Mouse (Mus musculus) liver, embryonic 11.5 days (tissue): ENCODE data around the gene Ncmap. TPM values are rescaled to one million over a fixed set of nuclear protein-coding genes. Genes with fewer than 3 reads are reported as not detected.

Source experiments
- ATAC-seq: fragments of 200-750 bp; cut with Nextera tagmentation; replicated peaks from 2 replicates; pipeline ENCODE4 v1.8.0; 2017; ENCODE audit warnings: moderate number of reproducible peaks, mild to moderate bottlenecking, moderate TSS enrichment, moderate library complexity; ENCODE audit not compliant: low FRiP score
- DNase-seq: peaks from one replicate; pipeline ENCODE4 v3.0.0-alpha.2; 2017; ENCODE audit warnings: low spot score
- H3K27ac ChIP-seq: fragments of 300-500 bp; sonication (generic); 2 replicates; pipeline ENCODE4 v1.5.1; 2014; ENCODE audit warnings: mild to moderate bottlenecking, low read depth, low read length, control low read depth
- H3K27me3 ChIP-seq: fragments of 300-500 bp; sonication (generic); replicated peaks from 2 replicates; pipeline ENCODE4 v1.6.1; 2014; ENCODE audit warnings: low read length, mixed read lengths; ENCODE audit not compliant: control insufficient read depth, insufficient read depth
- H3K36me3 ChIP-seq: fragments of 300-500 bp; sonication (generic); 2 replicates; pipeline ENCODE4 v1.6.1; 2014; ENCODE audit warnings: mild to moderate bottlenecking, low read length, moderate library complexity, mixed read lengths; ENCODE audit not compliant: control insufficient read depth, insufficient read depth
- H3K4me1 ChIP-seq: fragments of 300-500 bp; sonication (generic); replicated peaks from 2 replicates; pipeline ENCODE4 v1.6.1; 2014; ENCODE audit warnings: low read length, mixed read lengths; ENCODE audit not compliant: control insufficient read depth, insufficient read depth
- H3K4me2 ChIP-seq: fragments of 300-500 bp; sonication (generic); 2 replicates; pipeline ENCODE4 v1.6.1; 2014; ENCODE audit warnings: mild to moderate bottlenecking, control low read depth, moderate library complexity
- H3K4me3 ChIP-seq: fragments of 300-500 bp; sonication (generic); 2 replicates; pipeline ENCODE4 v1.5.1; 2014; ENCODE audit warnings: low read depth, low read length, control low read depth
- H3K9ac ChIP-seq: fragments of 300-500 bp; sonication (generic); 2 replicates; pipeline ENCODE4 v1.6.1; 2014; ENCODE audit warnings: low read depth, low read length, control low read depth
- H3K9me3 ChIP-seq: fragments of 300-500 bp; sonication (generic); 2 replicates; pipeline ENCODE4 v1.6.1; 2016; ENCODE audit warnings: low read length, inconsistent platforms, mixed read lengths; ENCODE audit not compliant: control insufficient read depth
- WGBS: fragments of 180-500 bp; shearing (Covaris S2); extraction: QIAGEN DNeasy Blood & Tissue Kit; methylation state at CpG from one replicate; pipeline ENCODE4 v1.1.7; 2014; 5-methylcytosine and 5-hydroxymethylcytosine counted together
- polyA plus RNA-seq: library from polyadenylated mRNA; unstranded; fragments of >200 nt; fragmentation: Nextera tagmentation; extraction: Ambion mirVana; gene quantifications from 2 replicates; pipeline ENCODE4 v1.2.1, GENCODE M21; 2014

Ncmap gene
- polyA plus RNA-seq, 1 experiment from 2014 or later = 0.86 TPM

DNA sequence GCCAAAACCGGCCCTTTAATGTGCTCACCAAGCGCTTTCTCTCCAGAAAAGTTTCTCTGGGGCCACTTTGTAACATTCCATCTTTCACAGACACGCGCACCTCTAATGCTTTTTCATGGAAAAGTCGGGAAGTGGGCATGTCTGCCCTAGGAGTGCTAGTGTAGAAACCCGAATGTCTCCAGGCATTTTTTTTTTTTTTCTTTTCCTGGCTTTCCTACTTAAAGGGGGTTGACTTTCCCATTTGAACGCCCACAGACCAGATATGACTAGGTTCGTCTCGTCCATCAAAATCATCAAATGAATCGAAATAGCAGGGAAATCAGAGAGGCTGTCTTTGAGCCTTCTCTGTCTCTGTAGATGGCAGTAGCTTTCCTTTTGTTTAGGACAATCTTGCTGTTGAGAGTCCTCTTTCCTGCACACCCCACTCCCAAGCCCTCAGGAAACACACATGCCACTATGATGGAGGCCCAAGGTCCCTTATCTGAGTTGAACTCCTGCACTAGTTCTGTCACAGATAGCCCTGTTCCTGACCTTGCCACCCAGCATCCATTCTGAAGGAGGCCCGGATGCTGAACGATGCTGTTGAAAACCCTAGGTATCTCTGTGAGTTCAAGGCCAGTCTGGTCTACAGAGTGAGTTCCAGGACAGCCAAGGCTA is 44.1 kb downstream of the Ncmap start:
- Histone ChIP-seq H3K4me1 (peaks cover 18% of the 10 kb centered on the region), H3K4me3 (peak overlapping the region; percentile 95), H3K36me3 (peaks cover 9% of the 10 kb centered on the region), H3K27ac (peak overlapping the region; percentile 100), H3K27me3 (no peaks in the 10 kb centered on the region), H3K4me2 (peak overlapping the region; percentile 89), H3K9ac (peak overlapping the region; percentile 72), H3K9me3 (no peaks in the 10 kb centered on the region)
- 7% methylated on average over 12 of the region's 12 CpGs for WGBS
- peak; percentile 53 for DNase-seq
- peak; percentile 70 for ATAC-seq

DNA sequence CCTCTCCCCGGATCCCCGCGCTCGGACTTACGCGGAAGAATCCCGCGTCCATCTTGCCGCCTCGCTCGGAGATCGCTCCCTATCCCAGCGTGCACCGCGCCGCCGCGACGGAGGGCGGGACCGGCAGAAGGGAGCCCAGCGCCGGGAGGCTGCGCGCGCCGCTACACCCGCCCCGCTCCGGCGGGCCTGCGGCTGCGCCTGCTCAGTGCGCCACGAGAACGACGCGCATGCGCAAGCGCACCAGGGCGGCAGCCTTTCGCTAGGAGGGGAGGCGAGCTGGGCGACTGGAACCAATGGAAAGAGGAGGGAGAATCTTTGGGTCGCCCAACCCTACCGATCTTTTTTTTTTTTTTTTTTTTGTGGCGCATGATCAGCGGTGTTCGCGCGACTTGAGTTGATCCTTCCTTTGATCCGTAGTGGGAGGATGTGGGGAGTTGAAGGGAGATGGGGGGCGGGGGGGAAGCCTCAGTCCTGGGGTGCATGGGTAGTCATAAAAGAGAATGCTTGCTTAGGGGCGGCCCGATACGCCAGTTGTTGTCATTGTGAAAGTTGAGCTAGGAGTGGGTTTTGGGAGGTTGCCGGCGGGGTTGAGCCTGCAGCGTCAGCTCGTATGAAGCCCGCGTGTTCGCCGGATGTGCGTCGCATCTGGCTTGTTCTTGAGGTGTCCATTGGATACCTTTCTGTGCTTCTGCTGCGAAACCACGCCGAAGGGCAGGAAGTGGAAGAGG is 44.8 kb downstream of the Ncmap start, which contains the start of gene Srrm1:
Gene Srrm1, minus strand, starts transcription at position 256 of the 728 bp plus-strand sequence.
- Histone ChIP-seq H3K4me2 (peak within 1 kb of the TSS; percentile 90), H3K36me3 (peaks cover 12% of the 10 kb centered on the region), H3K9ac (peak within 1 kb of the TSS; percentile 99), H3K9me3 (no peaks in the 10 kb centered on the region), H3K27me3 (no peaks in the 10 kb centered on the region), H3K4me3 (peak within 1 kb of the TSS; percentile 95), H3K27ac (peak within 1 kb of the TSS; percentile 100), H3K4me1 (peaks cover 18% of the 10 kb centered on the region)
- under 1% methylated on average over 69 of the region's 69 CpGs for WGBS
- ATAC-seq = peak; percentile 90
- DNase-seq = peak; percentile 97

DNA sequence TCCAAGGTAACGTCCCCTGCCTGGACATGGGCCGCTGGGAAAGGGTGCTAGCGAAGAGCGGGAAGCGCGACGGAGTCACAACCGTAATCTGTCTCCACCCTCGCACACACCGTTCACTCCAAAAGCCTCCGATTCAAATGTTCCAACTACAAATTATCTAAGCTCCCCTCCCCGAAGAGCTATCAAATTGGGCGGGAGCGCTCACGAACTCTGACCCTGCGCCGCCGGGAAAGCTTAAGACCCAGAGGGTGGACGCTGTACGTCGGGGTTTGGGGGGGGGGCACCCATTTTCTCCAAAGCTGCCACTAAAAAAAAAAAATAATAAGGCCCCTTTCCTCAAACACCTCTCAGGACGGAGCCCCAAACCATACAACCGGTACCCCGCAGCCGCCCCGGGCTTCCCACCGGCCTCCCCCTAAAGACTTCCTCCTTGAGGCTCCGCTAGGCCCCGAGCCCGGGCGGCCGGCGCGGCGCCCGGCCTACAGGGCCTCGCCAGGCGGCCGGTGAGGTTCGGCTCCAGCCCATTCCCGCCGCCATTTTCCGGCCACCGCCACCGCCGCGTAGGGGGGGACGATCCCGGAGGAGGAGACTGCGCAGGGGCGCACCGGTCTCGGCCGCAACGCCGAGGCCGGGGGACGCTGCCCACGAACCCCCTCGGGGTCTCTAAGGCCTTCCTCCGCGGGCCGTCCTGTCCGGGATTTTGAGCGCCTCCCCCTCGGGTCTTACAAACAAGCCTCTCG is 45.5 kb downstream of the Ncmap start:
- H3K4me1 ChIP-seq = peaks cover 18% of the 10 kb centered on the region

DNA sequence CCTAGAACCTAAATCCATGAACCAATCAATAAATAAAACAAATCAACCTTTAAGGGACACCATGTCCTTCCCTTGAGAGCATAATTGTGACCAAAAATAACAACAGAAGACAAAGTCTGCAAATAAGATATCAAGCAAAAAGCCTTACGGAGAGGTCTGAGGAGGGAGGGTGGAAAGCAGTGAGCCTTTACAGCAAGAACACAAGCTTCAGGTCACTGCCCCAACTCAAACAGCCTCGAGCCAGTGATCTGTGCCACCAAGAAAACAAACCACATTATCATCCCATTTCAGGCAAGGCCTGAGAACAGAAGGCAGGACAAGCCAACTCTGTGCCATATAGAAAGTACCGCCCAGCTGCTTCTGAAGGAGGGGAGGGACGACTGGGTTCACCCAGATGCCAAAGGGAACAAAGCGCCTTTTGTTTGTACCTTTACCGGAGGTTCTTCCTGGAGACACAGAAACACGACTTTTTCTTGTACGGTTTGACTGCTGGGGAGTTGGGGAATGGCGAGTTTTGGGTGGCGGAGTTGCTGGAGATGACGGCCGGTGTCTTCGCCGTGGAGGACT is 60.6 kb downstream of the Ncmap start:
- DNase-seq = no peak
- 92% methylated on average over 14 of the region's 14 CpGs for WGBS

More for the DNA sequence above, 45.5 kb downstream of the Ncmap start:
- ATAC-seq (peak; percentile 29; the same call in 1 of the 2 replicates), DNase-seq (peak; percentile 42)
- Histone ChIP-seq H3K36me3 (peaks cover 12% of the 10 kb centered on the region), H3K9me3 (no peaks in the 10 kb centered on the region), H3K27ac (peak overlapping the region; percentile 100), H3K27me3 (no peaks in the 10 kb centered on the region), H3K4me2 (peak overlapping the region; percentile 90), H3K9ac (peak overlapping the region; percentile 99), H3K4me3 (peak overlapping the region; percentile 95)
- WGBS = under 1% methylated on average over 66 of the region's 67 CpGs

DNA sequence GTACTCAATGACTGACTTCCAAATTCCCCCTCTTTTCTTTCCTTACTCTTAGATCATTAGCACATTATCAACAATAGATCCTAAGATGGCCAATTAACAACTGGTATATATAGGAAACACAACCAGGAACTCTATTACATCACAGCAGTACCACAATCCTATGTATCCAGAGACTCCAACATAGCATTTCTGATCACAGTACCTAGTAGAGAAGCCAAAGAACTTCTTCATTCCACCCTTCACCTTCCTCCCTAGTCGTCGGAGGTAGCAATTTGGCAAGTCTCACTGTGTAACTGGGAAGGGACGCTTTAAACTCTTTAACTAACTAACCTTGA is 62.0 kb downstream of the Ncmap start:
- no peak for ATAC-seq
- DNase-seq = no peak
- peak overlapping the region; percentile 53; the same call in 1 of the 2 replicates for H3K27ac ChIP-seq

More for the DNA sequence above, 60.6 kb downstream of the Ncmap start:
- H3K36me3 ChIP-seq = peaks cover 78% of the 10 kb centered on the region
- no peaks in the 10 kb centered on the region for H3K4me1 ChIP-seq
- no peak overlapping the region for H3K4me3 ChIP-seq
- no peaks in the 10 kb centered on the region for H3K27me3 ChIP-seq
- H3K9me3 ChIP-seq = no peaks in the 10 kb centered on the region
- H3K4me2 ChIP-seq = no peak overlapping the region
- H3K27ac ChIP-seq = no peak overlapping the region
- no peak overlapping the region for H3K9ac ChIP-seq
- ATAC-seq = no peak

DNA sequence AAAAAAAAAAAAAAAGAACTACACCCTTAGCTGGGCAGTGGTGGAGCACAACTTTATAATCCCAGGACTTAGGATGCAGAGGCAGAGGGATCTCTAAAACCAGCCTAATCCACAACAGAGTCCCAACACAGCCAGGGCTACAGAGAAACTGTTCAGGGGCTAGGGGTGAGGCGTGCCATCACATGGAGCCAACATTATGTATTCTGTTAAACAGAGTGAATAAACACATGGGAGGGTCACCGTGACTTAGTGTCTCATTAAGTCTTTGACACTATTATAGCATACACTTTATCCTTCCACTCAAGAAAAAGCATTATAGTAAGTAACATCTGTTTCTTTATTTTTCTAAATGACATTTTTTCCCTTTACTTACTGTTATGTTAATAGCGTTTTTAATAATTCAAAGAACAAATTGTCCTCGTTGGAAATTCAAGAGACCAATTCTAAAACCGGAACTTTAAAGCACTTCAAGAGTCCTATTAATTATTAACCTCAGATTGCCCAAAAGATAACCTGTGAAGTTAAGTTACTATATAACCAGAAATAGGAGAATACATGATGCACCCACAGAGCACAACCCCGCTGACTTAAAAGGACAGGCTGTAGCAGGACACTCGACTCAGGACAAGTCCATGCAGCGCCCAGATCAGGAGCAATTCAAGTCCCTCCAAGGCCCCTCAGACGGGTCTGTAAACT is 62.6 kb downstream of the Ncmap start:
- no peak overlapping the region for H3K4me2 ChIP-seq
- 79% methylated on average over 9 of the region's 9 CpGs for WGBS
- no peak for DNase-seq
- no peaks in the 10 kb centered on the region for H3K9me3 ChIP-seq
- H3K4me1 ChIP-seq = no peaks in the 10 kb centered on the region
- peaks cover 81% of the 10 kb centered on the region for H3K36me3 ChIP-seq
- 0 out of 2 replicates have a peak, but pooled peaks have one; percentile 39 for ATAC-seq
- H3K27me3 ChIP-seq = no peaks in the 10 kb centered on the region
- no peak overlapping the region for H3K4me3 ChIP-seq
- H3K9ac ChIP-seq = no peak overlapping the region
- no peak overlapping the region for H3K27ac ChIP-seq

More for the DNA sequence above, 62.0 kb downstream of the Ncmap start:
- no peak overlapping the region for H3K4me3 ChIP-seq
- H3K9me3 ChIP-seq = no peaks in the 10 kb centered on the region
- H3K27me3 ChIP-seq = no peaks in the 10 kb centered on the region
- H3K36me3 ChIP-seq = peaks cover 82% of the 10 kb centered on the region
- H3K4me1 ChIP-seq = no peaks in the 10 kb centered on the region
- 88% methylated on average over 3 of the region's 3 CpGs for WGBS
- H3K9ac ChIP-seq = no peak overlapping the region
- H3K4me2 ChIP-seq = peak overlapping the region; percentile 19; the same call in 1 of the 2 replicates

DNA sequence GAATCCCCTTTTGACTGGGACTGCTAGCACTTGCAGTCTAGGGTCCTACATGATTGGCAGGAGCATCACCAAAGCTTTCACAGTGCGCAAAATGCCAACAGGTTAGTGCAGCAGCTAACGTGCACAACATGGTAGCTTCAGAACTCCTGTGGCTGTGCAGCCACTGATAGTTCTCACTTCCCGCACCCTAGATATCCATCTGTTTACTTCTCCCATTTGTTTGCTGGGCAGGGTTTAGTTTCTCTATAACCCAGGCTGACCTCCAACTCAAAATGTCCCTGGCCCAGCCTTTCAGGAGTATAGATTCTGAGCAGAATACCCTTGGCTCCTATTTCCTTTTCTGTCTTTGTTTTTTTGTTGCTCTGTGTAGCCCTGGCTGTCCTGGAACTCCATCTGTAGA is 71.6 kb downstream of the Ncmap start:
- Histone ChIP-seq H3K4me2 (no peak overlapping the region), H3K9me3 (no peaks in the 10 kb centered on the region), H3K27me3 (no peaks in the 10 kb centered on the region), H3K9ac (no peak overlapping the region), H3K4me1 (no peaks in the 10 kb centered on the region), H3K36me3 (peaks cover 84% of the 10 kb centered on the region), H3K27ac (no peak overlapping the region), H3K4me3 (no peak overlapping the region)
- DNase-seq (no peak), ATAC-seq (no peak)
- 80% methylated on average over 3 of the region's 3 CpGs for WGBS

DNA sequence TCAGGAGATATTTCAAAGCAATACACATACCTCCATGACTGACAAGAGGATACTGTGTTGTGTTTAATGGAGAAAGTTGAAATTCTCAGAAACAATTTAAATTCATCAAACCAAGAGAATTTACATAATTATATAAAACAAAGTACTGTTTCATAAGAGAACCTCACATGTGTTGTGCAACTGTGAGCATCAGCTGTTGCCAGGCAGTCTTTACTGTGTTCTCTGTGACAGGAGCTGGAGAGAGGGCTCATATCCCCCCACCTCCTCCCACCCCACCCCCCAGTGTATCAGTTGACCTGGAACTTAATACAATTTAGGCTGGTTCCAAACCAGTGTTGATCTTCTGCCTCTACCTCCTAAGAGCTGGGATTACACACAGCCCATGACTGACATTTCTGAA is 72.0 kb downstream of the Ncmap start:
- no peak overlapping the region for H3K4me3 ChIP-seq
- no peak for ATAC-seq
- no peaks in the 10 kb centered on the region for H3K27me3 ChIP-seq
- no peaks in the 10 kb centered on the region for H3K9me3 ChIP-seq
- no peak overlapping the region for H3K27ac ChIP-seq
- H3K4me2 ChIP-seq = no peak overlapping the region
- H3K9ac ChIP-seq = no peak overlapping the region
- H3K36me3 ChIP-seq = peaks cover 83% of the 10 kb centered on the region
- no peaks in the 10 kb centered on the region for H3K4me1 ChIP-seq
- DNase-seq = no peak
